Mouse (Mus musculus): Measurements from ENCODE around the gene Sox5.

Gene Sox5

GRCm38 (mm10) chr6:143855421-143855820 is 926.4 kb downstream of the Sox5 start:
- ATAC-seq (ENCODE audit: low TSS enrichment): no peak

- ATAC-seq (ENCODE audit: low TSS enrichment): peak; percentile 89
These were observed 927.7 kb downstream of the Sox5 start for GRCm38 (mm10) chr6:143854031-143854430.

- no peak for ATAC-seq (ENCODE audit: low TSS enrichment)
These were observed 936.0 kb downstream of the Sox5 start for GRCm38 (mm10) chr6:143845761-143846160.

- no peak for ATAC-seq (ENCODE audit: low TSS enrichment)
These were observed 937.1 kb downstream of the Sox5 start for GRCm38 (mm10) chr6:143844701-143844970.

GRCm38 (mm10) chr6:143843933-143844700 is 937.7 kb downstream of the Sox5 start:
- no peak for ATAC-seq (ENCODE audit: low TSS enrichment)

- ATAC-seq (ENCODE audit: low TSS enrichment): no peak
These were observed 939.8 kb downstream of the Sox5 start for GRCm38 (mm10) chr6:143841954-143842353.

- ATAC-seq (ENCODE audit: low TSS enrichment): peak; percentile 83
These were observed 940.6 kb downstream of the Sox5 start for GRCm38 (mm10) chr6:143841109-143841638.

- ATAC-seq (ENCODE audit: low TSS enrichment): no peak
These were observed 943.2 kb downstream of the Sox5 start for GRCm38 (mm10) chr6:143838384-143839076.

- no peak for ATAC-seq (ENCODE audit: low TSS enrichment)
These were observed 946.4 kb downstream of the Sox5 start for GRCm38 (mm10) chr6:143835331-143835730.

- no peak for ATAC-seq (ENCODE audit: low TSS enrichment)
These were observed 947.8 kb downstream of the Sox5 start for GRCm38 (mm10) chr6:143833986-143834385.

GRCm38 (mm10) chr6:143833182-143833558 is 948.6 kb downstream of the Sox5 start:
- ATAC-seq (ENCODE audit: low TSS enrichment): no peak

- no peak for ATAC-seq (ENCODE audit: low TSS enrichment)
These were observed 949.1 kb downstream of the Sox5 start for GRCm38 (mm10) chr6:143832483-143833181.

GRCm38 (mm10) chr6:143831246-143831645 is 950.5 kb downstream of the Sox5 start:
- no peak for ATAC-seq (ENCODE audit: low TSS enrichment)

GRCm38 (mm10) chr6:143830131-143830530 is 951.6 kb downstream of the Sox5 start:
- ATAC-seq (ENCODE audit: low TSS enrichment): no peak

GRCm38 (mm10) chr6:143826786-143827185 is 955.0 kb downstream of the Sox5 start:
- ATAC-seq (ENCODE audit: low TSS enrichment): no peak

GRCm38 (mm10) chr6:143825966-143826365 is 955.8 kb downstream of the Sox5 start:
- no peak for ATAC-seq (ENCODE audit: low TSS enrichment)

GRCm38 (mm10) chr6:143825086-143825485 is 956.7 kb downstream of the Sox5 start:
- ATAC-seq (ENCODE audit: low TSS enrichment): no peak

GRCm38 (mm10) chr6:143788446-143788845 is 993.3 kb downstream of the Sox5 start:
- ATAC-seq (ENCODE audit: low TSS enrichment): peak; percentile 92

- ATAC-seq (ENCODE audit: low TSS enrichment): no peak
These were observed 994.4 kb downstream of the Sox5 start for GRCm38 (mm10) chr6:143787360-143787759.

GRCm38 (mm10) chr6:143785685-143786084 is 996.1 kb downstream of the Sox5 start:
- peak; percentile 64 for ATAC-seq (ENCODE audit: low TSS enrichment)
